Mouse (Mus musculus) spleen, adult 12 weeks (tissue): Measurements from ENCODE around the gene Arhgap5.
"Not testable (repeated sequence)": the region's sequence is repeated elsewhere in the genome, so short reads cannot be mapped to it uniquely, and the experiment has no call there.

Source experiments
- DNase-seq: peaks from one replicate; pipeline ENCODE4 v3.0.0; 2022; ENCODE audit warnings: low spot score

Arhgap5 gene

GRCm38 (mm10) chr12:52541294-52541693 lies 37.5 kb downstream of the Arhgap5 start:
- DNase-seq: no peak

GRCm38 (mm10) chr12:52544532-52544931 lies 40.8 kb downstream of the Arhgap5 start:
- no peak for DNase-seq

DNA sequence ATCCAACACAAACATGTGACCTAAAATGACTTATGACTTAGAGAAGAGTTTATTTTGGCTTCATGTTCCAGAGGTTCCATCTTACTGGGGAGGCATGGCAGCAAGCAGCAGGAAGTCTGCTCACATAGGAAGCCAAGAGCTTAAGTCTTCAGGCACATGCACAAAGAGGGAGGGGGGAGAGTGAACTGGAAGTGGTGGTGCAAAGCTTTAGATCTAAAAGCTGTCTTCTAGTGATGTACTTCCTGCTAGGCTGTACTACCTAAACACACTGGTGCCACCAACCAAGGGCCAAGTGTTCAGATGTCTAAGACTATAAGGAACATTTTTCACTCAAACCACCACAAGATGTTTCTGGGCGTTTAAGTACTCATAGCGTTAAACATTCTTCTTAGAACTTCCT lies 48.3 kb downstream of the Arhgap5 start:
- no peak for DNase-seq

DNA sequence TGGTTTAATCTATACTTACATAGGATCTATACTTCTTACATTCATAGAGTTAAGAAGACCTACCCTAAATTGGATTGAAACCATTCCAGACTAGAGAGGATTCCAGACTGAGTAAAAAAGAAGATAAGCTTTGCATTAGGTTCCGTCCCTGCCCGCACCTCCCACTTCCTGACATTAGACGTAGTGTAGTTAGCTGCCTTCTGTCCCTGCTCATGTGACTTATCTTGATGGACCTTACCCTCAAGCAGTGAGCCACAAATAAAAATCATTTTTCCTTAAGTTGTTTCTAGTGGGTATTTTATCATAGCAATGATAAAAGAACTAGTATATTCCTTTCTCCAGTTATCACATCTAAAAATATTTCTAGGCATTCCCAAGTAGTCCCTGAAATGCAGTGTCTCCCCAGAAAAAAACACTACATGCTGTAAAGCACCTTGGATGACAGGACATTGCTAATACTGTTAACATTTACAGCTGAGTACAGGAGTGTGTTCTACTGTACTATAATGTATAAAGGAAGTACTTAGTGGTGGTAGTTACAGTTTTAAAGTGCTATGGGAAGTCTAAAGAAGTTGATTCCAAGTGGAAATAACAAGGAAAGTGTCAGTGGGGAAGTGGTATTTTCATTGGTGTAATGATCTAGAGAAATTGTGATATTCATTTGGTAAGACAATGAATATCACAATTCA lies 51.6 kb downstream of the Arhgap5 start:
- DNase-seq: no peak

DNA sequence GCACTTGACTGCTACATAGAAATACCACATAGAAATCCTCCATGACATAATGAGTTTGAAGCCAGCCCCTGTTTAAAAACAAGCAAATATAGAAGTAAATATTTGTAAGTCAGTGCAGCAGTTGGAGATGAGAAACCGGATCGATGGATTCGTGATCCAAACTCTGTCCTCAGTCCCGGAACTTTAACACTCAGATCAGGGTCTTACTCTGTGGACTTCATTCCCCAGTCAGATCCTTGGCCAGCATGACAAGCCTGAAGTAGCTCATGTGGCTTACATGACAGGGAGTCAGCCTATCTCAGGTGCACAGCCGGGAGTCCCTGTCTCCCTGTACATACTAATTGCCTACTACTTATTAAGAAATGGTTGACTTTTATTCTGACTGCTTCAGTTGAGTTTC lies 61.9 kb downstream of the Arhgap5 start:
- no peak for DNase-seq

DNA sequence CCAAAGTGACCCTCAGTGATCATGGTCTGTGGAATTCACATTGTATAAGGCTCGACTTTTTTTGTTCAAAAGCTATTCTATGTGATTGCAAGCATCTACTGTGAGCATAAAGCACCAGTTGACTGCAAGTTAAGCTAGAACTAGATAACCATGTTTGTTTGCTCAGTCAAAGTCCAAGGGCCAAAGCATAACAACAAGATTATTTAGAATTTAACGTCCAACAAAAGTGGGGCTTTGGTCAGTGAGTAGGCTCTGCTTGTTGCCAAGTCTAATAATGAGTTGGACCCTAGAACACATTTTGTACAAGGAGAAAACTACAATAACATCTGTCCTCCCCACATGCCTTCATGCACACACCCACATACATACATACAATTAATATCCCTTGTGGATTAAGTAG lies 69.6 kb downstream of the Arhgap5 start:
- DNase-seq: no peak

DNA sequence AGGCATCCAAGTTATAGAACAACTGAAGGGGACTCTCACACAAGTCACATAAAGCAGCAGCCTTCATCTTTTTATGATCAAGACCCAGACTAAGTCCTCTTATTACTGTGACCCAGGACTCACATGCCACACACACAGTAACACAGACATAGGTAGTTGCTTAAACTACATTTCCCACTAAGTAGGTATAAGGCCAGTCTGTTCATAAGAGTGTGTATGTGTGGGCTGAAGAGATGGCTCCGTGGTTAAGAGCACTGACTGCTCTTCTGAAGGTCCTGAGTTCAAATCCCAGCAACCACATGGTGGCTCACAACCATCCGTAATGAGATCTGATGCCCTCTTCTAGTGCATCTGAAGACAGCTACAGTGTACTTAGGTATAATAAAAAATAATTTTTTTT lies 82.7 kb downstream of the Arhgap5 start:
- DNase-seq: not testable (repeated sequence)

- DNase-seq: no peak
Measured at GRCm38 (mm10) chr12:52587473-52588010, 83.8 kb downstream of the Arhgap5 start.

DNA sequence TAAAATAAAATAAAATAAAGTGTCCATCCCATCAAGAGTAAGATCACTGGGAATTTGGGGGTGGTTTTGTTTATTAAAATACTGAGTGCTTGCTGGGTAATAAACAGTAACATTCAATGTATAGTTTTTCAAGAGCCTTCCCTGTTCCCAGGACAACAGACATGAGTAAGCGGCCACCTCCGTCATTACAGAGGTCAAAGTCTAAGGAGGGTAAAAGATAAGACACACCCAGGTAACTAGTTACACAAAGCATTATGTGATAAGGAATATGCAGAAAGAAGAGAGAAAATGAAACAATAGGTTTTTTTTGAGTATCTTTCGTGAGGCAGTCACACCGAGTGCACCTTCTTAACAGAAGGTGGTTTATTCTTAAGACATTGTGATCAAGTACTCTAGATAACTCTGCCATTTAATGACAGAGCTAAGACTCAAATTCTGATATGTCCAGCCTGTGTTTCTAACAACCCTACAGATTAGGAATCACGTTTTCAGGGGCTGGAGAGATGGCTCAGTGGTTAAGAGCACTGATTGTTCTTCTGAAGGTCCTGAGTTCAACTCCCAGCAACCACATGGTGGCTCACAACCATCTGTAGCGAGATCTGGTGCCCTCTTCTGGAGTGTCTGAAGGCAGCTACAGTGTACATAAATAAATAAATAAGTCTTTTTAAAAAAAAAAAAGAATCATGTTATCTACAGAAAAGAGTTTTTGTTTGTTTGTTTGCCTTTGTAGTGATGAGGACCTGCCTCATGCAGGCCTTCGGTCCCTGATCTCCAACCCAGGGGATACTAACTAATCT lies 91.8 kb downstream of the Arhgap5 start:
- no peak for DNase-seq

DNA sequence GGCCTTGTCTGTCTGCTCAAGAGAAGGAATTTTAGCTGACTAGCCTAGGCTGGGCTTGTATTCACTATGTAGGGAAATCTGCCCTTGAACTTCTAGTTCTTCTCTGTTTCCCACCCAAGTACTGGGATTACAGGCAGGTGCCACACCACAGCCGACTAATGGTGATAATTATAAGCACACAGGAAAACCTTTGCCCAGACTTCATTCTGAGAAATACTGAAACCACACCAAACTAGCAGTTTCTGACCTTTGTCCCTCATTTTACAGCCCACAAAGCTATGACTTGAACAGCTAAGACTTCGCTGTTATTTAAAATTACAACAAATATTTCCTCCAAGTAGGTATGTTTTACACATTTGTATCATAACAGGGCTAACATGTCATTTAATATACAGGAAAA lies 98.7 kb downstream of the Arhgap5 start:
- DNase-seq: no peak

- DNase-seq: peak; percentile 83
Measured at GRCm38 (mm10) chr12:52602883-52603694, 99.3 kb downstream of the Arhgap5 start.

DNA sequence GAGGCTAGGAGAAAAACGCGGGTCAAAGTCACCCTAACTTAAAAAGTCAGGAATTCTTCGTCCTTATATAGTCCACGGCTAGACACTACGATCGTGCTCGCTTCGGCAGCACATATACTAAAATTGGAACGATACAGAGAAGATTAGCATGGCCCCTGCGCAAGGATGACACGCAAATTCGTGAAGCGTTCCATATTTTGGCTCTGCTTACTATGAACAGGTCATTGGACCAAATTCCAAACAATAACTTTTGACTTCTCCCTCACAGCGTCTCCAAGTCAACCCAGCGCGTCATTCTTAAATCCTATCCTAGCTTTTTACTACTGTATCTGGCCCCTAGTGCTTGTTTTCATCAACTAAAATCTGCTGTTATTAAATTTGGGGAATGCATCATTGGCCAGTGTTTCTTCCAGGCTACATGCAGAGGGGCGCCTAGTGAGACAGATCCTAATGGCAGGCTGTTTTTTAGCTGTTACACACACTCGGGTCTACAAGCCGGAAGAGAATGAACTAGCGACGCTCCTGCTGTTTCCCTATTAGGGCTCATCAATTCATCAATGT lies 100.0 kb downstream of the Arhgap5 start:
- no peak for DNase-seq

GRCm38 (mm10) chr12:52604256-52604991 lies 100.7 kb downstream of the Arhgap5 start:
- DNase-seq: peak; percentile 86

DNA sequence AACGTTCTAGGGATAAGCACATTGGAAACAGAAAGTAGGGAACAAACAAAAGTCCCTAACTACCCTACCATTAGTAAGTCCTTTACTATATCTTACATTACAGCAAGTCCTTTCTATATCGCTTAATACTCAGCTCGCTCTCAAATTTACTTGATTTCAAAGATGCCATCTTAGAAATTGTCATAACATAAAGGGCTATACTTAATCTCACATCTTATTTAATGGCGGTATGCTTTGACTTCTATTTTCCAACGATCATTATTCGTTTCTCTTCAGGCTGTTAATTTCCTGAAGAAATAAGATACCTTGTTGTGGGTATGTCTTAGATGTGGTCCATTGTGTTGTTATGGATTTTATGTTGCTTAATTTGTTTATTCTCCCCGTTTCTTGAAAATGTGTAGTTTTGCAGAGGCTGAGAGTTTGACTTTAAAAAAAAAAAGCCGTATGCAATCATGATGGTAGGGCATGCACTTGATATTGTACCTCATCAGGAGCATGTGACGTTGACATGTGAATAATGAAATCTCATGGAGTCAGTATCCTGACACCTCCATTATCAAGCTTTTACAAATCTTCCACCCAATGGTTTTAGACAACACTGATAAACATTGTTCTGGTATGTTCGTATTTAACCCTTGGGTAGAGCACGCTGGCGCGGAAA lies 101.3 kb downstream of the Arhgap5 start:
- DNase-seq: no peak

DNA sequence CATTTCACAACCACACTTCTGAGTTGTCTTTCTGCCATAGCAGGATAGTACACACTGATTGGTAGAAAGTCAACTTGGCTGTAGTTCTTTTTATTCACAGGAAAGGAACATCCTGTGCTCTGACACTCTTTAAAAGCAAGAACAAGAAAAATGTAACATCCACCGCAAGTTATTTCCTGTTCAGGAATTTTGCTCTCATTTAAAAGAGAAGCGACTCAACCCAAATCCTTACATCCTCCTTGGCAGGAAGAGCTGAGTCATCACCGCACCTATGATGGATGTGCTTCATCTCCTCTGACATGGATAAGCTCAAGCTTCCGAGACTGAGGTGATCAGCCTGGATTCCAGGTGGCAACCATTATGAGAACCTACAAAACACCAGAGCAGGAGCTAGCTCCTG lies 103.6 kb downstream of the Arhgap5 start:
- DNase-seq: no peak

- DNase-seq: no peak
Measured at GRCm38 (mm10) chr12:52615703-52616102, 111.9 kb downstream of the Arhgap5 start.

DNA sequence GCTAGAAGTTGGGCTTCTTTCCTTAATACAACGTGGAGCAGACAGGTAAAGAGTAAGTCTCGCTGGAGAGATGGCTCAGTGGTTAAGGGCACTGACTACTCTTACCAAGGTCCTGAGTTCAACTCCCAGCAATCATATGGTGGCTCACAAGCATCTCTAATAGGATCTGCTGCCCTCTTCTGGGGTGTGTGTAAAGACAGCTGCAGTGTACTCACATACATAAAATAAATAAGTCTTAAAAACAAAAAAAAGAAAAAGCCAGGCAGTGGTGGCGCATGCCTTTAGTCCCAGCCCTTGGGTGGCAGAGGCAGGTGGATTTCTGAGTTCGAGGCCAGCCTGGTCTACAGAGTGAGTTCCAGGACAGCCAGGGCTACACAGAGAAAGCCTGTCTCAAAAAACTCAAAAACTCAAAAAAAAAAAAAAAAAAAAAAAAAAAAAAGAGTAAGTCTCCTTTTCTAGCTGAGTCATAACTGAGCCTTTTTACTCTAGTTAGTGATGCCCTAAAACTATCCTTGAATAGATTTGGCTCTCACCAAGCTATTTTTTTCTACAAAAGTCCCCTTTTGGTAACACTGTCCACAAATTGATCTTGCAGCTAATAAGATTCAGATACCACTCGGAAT lies 114.8 kb downstream of the Arhgap5 start:
- DNase-seq: no peak

- no peak for DNase-seq
Measured at GRCm38 (mm10) chr12:52619644-52620043, 115.9 kb downstream of the Arhgap5 start.
